Mouse (Mus musculus) brain, embryonic 14.5 days (tissue): Measurements from ENCODE around the gene Mptx2.

Source experiments
- CTCF ChIP-seq: fragments of 200-500 bp; IDR thresholded peaks from 2 replicates; pipeline ENCODE4 v1.5.1; 2012; ENCODE audit warnings: inconsistent platforms, mild to moderate bottlenecking, moderate library complexity, borderline replicate concordance; ENCODE audit not compliant: insufficient read depth, insufficient read length; ENCODE audit errors: extremely low read depth
- POLR2A ChIP-seq: fragments of 200-500 bp; IDR thresholded peaks from 2 replicates; pipeline ENCODE4 v1.6.1; 2012; ENCODE audit warnings: mild to moderate bottlenecking, inconsistent platforms, borderline replicate concordance; ENCODE audit not compliant: poor library complexity, insufficient read depth, insufficient read length, severe bottlenecking; ENCODE audit errors: extremely low read depth

DNA sequence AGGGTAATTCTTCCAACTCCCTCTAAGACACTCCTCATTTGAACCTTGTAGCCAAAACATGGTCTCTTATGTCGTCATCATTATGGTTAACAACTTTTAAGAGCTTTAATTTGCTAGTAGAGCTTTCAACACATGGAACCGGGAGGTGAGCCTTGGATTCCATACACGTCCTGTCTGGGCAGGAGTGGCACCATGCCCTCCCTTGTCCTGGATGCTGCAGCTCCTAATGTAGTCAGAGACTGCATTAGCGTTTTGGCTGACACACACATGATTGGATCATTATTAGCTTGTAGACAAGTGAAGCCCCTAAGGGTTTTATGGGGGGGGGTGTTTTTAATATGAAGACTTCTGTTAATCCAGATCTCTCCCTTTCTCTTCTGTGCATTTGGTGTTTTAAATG is 47.4 kb upstream of the Mptx2 start:
- TF ChIP-seq POLR2A (no peak), CTCF (no peak)
